Mouse (Mus musculus): ENCODE measurements around the gene Olfr1133. TPM values are rescaled to one million over a fixed set of nuclear protein-coding genes. Genes with fewer than 3 reads are reported as not detected.
"Not testable (repeated sequence)": the region's sequence is repeated elsewhere in the genome, so short reads cannot be mapped to it uniquely, and the experiment has no call there.

Olfr1133 gene
- not detected in 2 replicates for polyA plus RNA-seq (2012; rRNA removed)

DNA sequence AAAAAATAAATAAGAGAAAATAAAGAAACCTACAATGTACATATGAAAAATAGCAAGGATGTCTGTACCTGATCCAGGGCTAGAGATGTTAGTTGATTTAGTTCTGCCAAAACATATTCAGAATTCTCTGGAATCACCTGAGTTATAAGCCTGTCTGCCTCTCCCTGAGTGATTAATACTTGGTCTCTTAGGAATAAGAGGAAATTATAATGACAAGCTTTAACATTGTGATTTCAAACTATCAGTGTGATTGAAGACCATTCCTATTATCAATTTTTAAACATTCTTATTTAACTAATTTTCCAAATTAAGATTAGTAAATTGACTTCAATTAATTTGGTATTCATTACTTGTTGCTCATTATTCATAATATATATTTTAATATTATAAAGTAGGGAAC, at the start of gene Olfr1133:
Gene Olfr1133, minus strand, starts transcription at position 101 of the 400 bp plus-strand sequence.
- TF ChIP-seq POLR2A (IDR thresholded peaks at IDR 0.05; ENCODE audit: low read depth, low read length), result no peak
- TF ChIP-seq CTCF (IDR thresholded peaks at IDR 0.05; ENCODE audit: extremely low read depth, insufficient read length, insufficient replicate concordance, low read depth, low read length), result no peak
- H3K36me3 ChIP-seq (ENCODE audit: control insufficient read depth, insufficient read depth, low read length), result no peaks in the 10 kb centered on the region
- H3K4me1 ChIP-seq (ENCODE audit: control insufficient read depth, insufficient read depth, insufficient read length, low read length), result no peaks in the 10 kb centered on the region
- H3K27me3 ChIP-seq (ENCODE audit: control insufficient read depth, insufficient read depth, low read length), result no peaks in the 10 kb centered on the region
- no peak within 1 kb of the TSS for H3K4me3 ChIP-seq (ENCODE audit: low read depth, low read length)
- H3K27ac ChIP-seq (ENCODE audit: insufficient read depth, low read depth, low read length), result no peak within 1 kb of the TSS

DNA sequence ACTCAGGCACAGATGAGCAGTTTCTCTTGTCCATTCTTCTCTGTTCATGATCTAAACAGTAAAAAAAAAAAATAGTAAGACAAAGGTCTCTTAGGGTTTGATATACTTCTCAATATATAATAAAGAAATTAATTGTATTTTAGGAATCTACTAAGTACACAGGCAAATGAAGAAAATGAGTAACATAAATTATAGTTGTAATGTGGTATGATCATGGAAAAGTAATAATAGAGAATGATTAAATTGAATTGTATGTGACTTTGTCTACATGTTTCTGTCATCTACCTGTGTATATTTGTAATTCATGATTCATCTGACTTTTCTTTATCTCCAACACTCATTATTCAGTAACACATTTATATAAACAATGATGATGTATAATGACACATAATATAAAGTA, 46.7 kb upstream of the Olfr1133 start, which contains the start of gene Olfr1136:
Gene Olfr1136, minus strand, starts transcription at position 101 of the 400 bp plus-strand sequence.
- no peak for TF ChIP-seq POLR2A (IDR thresholded peaks at IDR 0.05; ENCODE audit: low read depth, low read length)
- Histone ChIP-seq H3K27ac (ENCODE audit: insufficient read depth, low read depth, low read length) (no peak within 1 kb of the TSS), H3K4me3 (ENCODE audit: low read depth, low read length) (no peak within 1 kb of the TSS), H3K4me1 (ENCODE audit: control insufficient read depth, insufficient read depth, insufficient read length, low read length) (no peaks in the 10 kb centered on the region), H3K36me3 (ENCODE audit: control insufficient read depth, insufficient read depth, low read length) (no peaks in the 10 kb centered on the region), H3K27me3 (ENCODE audit: control insufficient read depth, insufficient read depth, low read length) (no peaks in the 10 kb centered on the region)

DNA sequence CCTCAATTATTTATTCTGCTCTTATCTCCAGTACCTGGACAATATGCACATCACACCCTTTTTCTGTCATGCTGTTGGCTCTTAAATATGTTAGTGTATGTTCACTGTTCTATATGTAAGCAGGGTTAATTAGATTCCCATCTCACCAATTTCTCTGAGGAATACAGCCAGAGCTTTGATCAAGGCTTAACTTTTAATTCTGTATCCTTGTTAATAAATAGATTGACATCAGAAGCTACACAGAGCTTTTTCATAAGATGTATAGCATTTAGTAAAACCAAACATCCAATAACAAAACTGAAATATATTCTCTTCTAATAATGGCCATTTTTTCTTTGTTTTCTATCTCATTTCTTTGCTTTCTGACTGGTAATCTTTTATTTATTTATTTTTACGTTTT, 26.4 kb upstream of the Olfr1133 start, which contains the start of gene Olfr1135:
Gene Olfr1135, minus strand, starts transcription at position 101 of the 400 bp plus-strand sequence.
- Histone ChIP-seq H3K27me3 (ENCODE audit: control insufficient read depth, insufficient read depth, low read length) (no peaks in the 10 kb centered on the region), H3K36me3 (ENCODE audit: control insufficient read depth, insufficient read depth, low read length) (no peaks in the 10 kb centered on the region), H3K4me3 (ENCODE audit: low read depth, low read length) (no peak within 1 kb of the TSS), H3K27ac (ENCODE audit: insufficient read depth, low read depth, low read length) (no peak within 1 kb of the TSS), H3K4me1 (ENCODE audit: control insufficient read depth, insufficient read depth, insufficient read length, low read length) (no peaks in the 10 kb centered on the region)
- no peak for TF ChIP-seq POLR2A (IDR thresholded peaks at IDR 0.05; ENCODE audit: low read depth, low read length)
- no peak for TF ChIP-seq CTCF (IDR thresholded peaks at IDR 0.05; ENCODE audit: extremely low read depth, insufficient read length, insufficient replicate concordance, low read depth, low read length)
- 12% methylated on average over 1 of the region's 1 CpGs for WGBS

DNA sequence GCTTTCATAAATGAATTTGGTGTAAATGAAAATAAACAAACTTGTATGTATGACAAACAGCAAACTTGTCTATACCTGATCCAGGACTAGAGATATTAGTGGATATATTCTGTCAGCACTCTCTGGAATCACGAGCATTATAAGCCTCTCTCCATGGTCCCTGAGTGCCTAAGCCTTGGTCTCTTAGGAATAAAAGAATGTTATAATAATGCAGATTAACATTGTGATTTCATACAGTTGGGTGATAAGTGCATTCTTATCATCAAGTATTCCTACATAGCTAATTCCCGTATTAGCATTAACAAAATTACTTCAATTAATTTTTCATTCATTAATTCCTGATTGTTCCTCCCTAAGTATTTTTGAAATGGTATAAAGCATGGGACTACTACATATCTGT, 11.2 kb upstream of the Olfr1133 start, which contains the start of gene Olfr1134:
Gene Olfr1134, minus strand, starts transcription at position 101 of the 400 bp plus-strand sequence.
- no peak for TF ChIP-seq POLR2A (IDR thresholded peaks at IDR 0.05; ENCODE audit: low read depth, low read length)
- no peak for TF ChIP-seq CTCF (IDR thresholded peaks at IDR 0.05; ENCODE audit: extremely low read depth, insufficient read length, insufficient replicate concordance, low read depth, low read length)
- Histone ChIP-seq H3K4me1 (ENCODE audit: control insufficient read depth, insufficient read depth, insufficient read length, low read length) (no peaks in the 10 kb centered on the region), H3K27ac (ENCODE audit: insufficient read depth, low read depth, low read length) (no peak within 1 kb of the TSS), H3K27me3 (ENCODE audit: control insufficient read depth, insufficient read depth, low read length) (no peaks in the 10 kb centered on the region), H3K36me3 (ENCODE audit: control insufficient read depth, insufficient read depth, low read length) (no peaks in the 10 kb centered on the region), H3K4me3 (ENCODE audit: low read depth, low read length) (no peak within 1 kb of the TSS)
- WGBS, result 76% methylated on average over 2 of the region's 2 CpGs

DNA sequence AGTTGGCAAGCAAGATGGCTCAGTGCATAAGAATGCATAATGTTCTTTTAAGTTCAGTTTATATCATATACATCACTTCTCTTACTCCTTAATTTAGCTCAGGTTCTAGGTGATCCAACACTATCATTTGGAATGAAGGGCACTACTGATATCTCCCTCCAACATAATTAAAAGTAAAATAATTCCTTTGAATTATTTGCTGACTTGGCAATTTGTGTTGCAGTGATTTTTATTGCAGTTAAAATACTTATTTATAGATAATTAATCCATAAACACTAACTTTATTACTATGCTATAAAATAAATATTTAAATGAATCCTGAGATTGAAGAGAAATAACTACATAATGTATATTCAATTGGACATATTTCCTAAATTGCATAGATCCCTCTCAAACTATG, 4.7 kb downstream of the Olfr1133 start:
- Histone ChIP-seq H3K27me3 (ENCODE audit: control insufficient read depth, insufficient read depth, low read length) (no peaks in the 10 kb centered on the region), H3K36me3 (ENCODE audit: control insufficient read depth, insufficient read depth, low read length) (no peaks in the 10 kb centered on the region), H3K4me1 (ENCODE audit: control insufficient read depth, insufficient read depth, insufficient read length, low read length) (no peaks in the 10 kb centered on the region), H3K4me3 (ENCODE audit: low read depth, low read length) (no peak overlapping the region), H3K27ac (ENCODE audit: insufficient read depth, low read depth, low read length) (no peak overlapping the region)
- TF ChIP-seq CTCF (IDR thresholded peaks at IDR 0.05; ENCODE audit: extremely low read depth, insufficient read length, insufficient replicate concordance, low read depth, low read length), result no peak
- TF ChIP-seq POLR2A (IDR thresholded peaks at IDR 0.05; ENCODE audit: low read depth, low read length), result no peak

DNA sequence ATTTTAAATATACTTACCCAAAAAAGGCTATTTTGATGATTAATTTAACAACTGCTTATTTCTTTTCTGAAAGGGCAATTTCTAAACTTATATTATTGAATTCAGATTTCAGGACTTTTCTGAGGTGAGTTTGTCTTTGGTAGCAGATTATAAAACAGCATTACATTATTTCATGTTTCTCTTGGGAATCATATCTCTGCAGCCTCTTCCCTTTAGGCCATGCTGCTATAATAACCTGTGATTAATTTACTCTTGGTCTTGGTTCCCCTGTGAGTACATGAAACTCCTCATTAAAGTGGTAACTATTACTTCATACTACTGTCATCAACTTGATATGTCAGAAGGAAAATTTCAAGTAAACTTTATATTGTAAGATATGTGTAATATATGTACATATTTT, 9.7 kb downstream of the Olfr1133 start, which contains the start of gene Olfr1132:
Gene Olfr1132, minus strand, starts transcription at position 101 of the 400 bp plus-strand sequence.
- H3K4me3 ChIP-seq (ENCODE audit: low read depth, low read length), result no peak within 1 kb of the TSS
- no peaks in the 10 kb centered on the region for H3K4me1 ChIP-seq (ENCODE audit: control insufficient read depth, insufficient read depth, insufficient read length, low read length)
- no peaks in the 10 kb centered on the region for H3K27me3 ChIP-seq (ENCODE audit: control insufficient read depth, insufficient read depth, low read length)
- H3K36me3 ChIP-seq (ENCODE audit: control insufficient read depth, insufficient read depth, low read length), result no peaks in the 10 kb centered on the region
- TF ChIP-seq POLR2A (IDR thresholded peaks at IDR 0.05; ENCODE audit: low read depth, low read length), result no peak
- TF ChIP-seq CTCF (IDR thresholded peaks at IDR 0.05; ENCODE audit: extremely low read depth, insufficient read length, insufficient replicate concordance, low read depth, low read length), result no peak
- H3K27ac ChIP-seq (ENCODE audit: insufficient read depth, low read depth, low read length), result no peak within 1 kb of the TSS

DNA sequence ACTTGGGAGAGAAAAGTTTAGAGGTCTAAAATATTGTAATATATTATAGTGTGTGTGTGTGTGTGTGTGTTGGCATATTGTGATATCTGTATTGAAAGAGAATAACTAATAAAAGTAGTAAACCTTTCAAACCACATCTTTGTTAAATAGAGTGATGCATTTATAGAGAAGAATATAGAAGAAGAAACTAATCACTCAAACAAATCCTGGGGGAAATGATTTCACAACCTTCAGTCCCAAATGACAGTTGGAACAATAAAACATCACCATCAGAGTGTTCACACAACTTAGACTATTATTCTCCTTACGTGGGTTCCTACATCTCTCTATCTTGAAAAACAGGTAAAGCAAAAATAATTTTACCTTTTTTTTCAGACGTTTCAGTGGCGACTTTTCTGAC, 20.4 kb downstream of the Olfr1133 start, which contains the start of gene Olfr1131:
Gene Olfr1131, plus strand, starts transcription at position 301 of the 400 bp plus-strand sequence.
- Histone ChIP-seq H3K27ac (ENCODE audit: insufficient read depth, low read depth, low read length) (no peak within 1 kb of the TSS), H3K4me3 (ENCODE audit: low read depth, low read length) (no peak within 1 kb of the TSS), H3K4me1 (ENCODE audit: control insufficient read depth, insufficient read depth, insufficient read length, low read length) (no peaks in the 10 kb centered on the region), H3K27me3 (ENCODE audit: control insufficient read depth, insufficient read depth, low read length) (no peaks in the 10 kb centered on the region), H3K36me3 (ENCODE audit: control insufficient read depth, insufficient read depth, low read length) (no peaks in the 10 kb centered on the region)
- TF ChIP-seq CTCF (IDR thresholded peaks at IDR 0.05; ENCODE audit: extremely low read depth, insufficient read length, insufficient replicate concordance, low read depth, low read length) (no peak), POLR2A (IDR thresholded peaks at IDR 0.05; ENCODE audit: low read depth, low read length) (no peak)
- WGBS, result 68% methylated on average over 3 of the region's 3 CpGs

DNA sequence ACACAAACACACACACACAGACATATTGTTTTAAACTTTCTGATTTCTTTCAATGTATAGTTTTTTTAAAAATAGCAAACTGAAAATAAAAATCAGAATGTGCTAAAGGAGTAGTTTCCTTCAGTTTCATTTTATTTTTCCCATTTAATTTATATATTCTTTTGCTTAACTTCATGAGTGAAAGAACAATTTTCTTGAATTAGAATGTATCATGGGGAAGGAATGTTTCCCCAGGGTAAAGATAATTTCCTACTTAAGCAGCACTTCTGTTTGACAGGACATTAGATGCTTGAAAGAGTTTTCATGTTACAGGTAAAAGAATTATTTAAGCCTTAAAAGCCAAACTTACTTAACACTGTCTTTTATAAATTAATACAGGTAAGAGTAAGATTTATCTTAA, 41.3 kb downstream of the Olfr1133 start, which contains the start of gene Olfr1130:
Gene Olfr1130, plus strand, starts transcription at position 301 of the 400 bp plus-strand sequence.
- H3K27ac ChIP-seq (ENCODE audit: insufficient read depth, low read depth, low read length); H3K36me3 ChIP-seq (ENCODE audit: control insufficient read depth, insufficient read depth, low read length); H3K4me3 ChIP-seq (ENCODE audit: low read depth, low read length); H3K4me1 ChIP-seq (ENCODE audit: control insufficient read depth, insufficient read depth, insufficient read length, low read length); H3K27me3 ChIP-seq (ENCODE audit: control insufficient read depth, insufficient read depth, low read length): not testable (repeated sequence)

Other genes starting within 250 kb of the Olfr1133 start
- not detected in 2 replicates for gene Olfr1123, start 230.7 kb downstream of the Olfr1133 start, polyA plus RNA-seq (2012; rRNA removed)
- not detected in 2 replicates for gene Olfr1124, start 217.1 kb downstream of the Olfr1133 start, polyA plus RNA-seq (2012; rRNA removed)
- gene Olfr1126, start 193.4 kb downstream of the Olfr1133 start, polyA plus RNA-seq (2012; rRNA removed), result not detected in 2 replicates
- not detected in 2 replicates for gene Pramel7, start 150.3 kb downstream of the Olfr1133 start, polyA plus RNA-seq (2012; rRNA removed)
- not detected in 2 replicates for gene Pramel6, start 140.8 kb downstream of the Olfr1133 start, polyA plus RNA-seq (2012; rRNA removed)
- not detected in 2 replicates for gene Olfr153, start 115.6 kb downstream of the Olfr1133 start, polyA plus RNA-seq (2012; rRNA removed)
- not detected in 2 replicates for gene Olfr1128, start 101.8 kb downstream of the Olfr1133 start, polyA plus RNA-seq (2012; rRNA removed)
- gene Olfr1129, start 73.5 kb downstream of the Olfr1133 start, polyA plus RNA-seq (2012; rRNA removed), result not detected in 2 replicates
- not detected in 2 replicates for gene Olfr1130, start 41.2 kb downstream of the Olfr1133 start, polyA plus RNA-seq (2012; rRNA removed)
- not detected in 2 replicates for gene Olfr1131, start 20.3 kb downstream of the Olfr1133 start, polyA plus RNA-seq (2012; rRNA removed)
- gene Olfr1132, start 9.8 kb downstream of the Olfr1133 start, polyA plus RNA-seq (2012; rRNA removed), result not detected in 2 replicates
- gene Olfr1134, start 11.1 kb upstream of the Olfr1133 start, polyA plus RNA-seq (2012; rRNA removed), result not detected in 2 replicates
- not detected in 2 replicates for gene Olfr1135, start 26.3 kb upstream of the Olfr1133 start, polyA plus RNA-seq (2012; rRNA removed)
- not detected in 2 replicates for gene Olfr1136, start 46.6 kb upstream of the Olfr1133 start, polyA plus RNA-seq (2012; rRNA removed)
- not detected in 2 replicates for gene Olfr1137, start 65.8 kb upstream of the Olfr1133 start, polyA plus RNA-seq (2012; rRNA removed)
- gene Olfr1138, start 92.6 kb upstream of the Olfr1133 start, polyA plus RNA-seq (2012; rRNA removed), result not detected in 2 replicates
- gene Olfr1140, start 96.4 kb upstream of the Olfr1133 start, polyA plus RNA-seq (2012; rRNA removed), result not detected in 2 replicates
- gene Olfr1141, start 106.6 kb upstream of the Olfr1133 start, polyA plus RNA-seq (2012; rRNA removed), result not detected in 2 replicates
- not detected in 2 replicates for gene Olfr152, start 132.1 kb upstream of the Olfr1133 start, polyA plus RNA-seq (2012; rRNA removed)
- gene Olfr1143, start 153.2 kb upstream of the Olfr1133 start, polyA plus RNA-seq (2012; rRNA removed), result not detected in 2 replicates
- not detected in 2 replicates for gene Olfr1145, start 162.4 kb upstream of the Olfr1133 start, polyA plus RNA-seq (2012; rRNA removed)
- not detected in 2 replicates for gene Olfr1148, start 183.2 kb upstream of the Olfr1133 start, polyA plus RNA-seq (2012; rRNA removed)
- not detected in 2 replicates for gene Olfr1150-ps1, start 196.6 kb upstream of the Olfr1133 start, polyA plus RNA-seq (2012; rRNA removed)
- gene Olfr1151, start 208.5 kb upstream of the Olfr1133 start, polyA plus RNA-seq (2012; rRNA removed), result not detected in 2 replicates
- not detected in 2 replicates for gene Olfr1152, start 219.1 kb upstream of the Olfr1133 start, polyA plus RNA-seq (2012; rRNA removed)
- gene Olfr1153, start 247.6 kb upstream of the Olfr1133 start, polyA plus RNA-seq (2012; rRNA removed), result not detected in 2 replicates